Mouse (Mus musculus): ENCODE data around the gene Dntt. TPM values are rescaled to one million over a fixed set of nuclear protein-coding genes. Genes with fewer than 3 reads are reported as not detected.

Gene Dntt
- polyA plus RNA-seq, 1 experiment from 2014 or later = 0.17 TPM

DNA sequence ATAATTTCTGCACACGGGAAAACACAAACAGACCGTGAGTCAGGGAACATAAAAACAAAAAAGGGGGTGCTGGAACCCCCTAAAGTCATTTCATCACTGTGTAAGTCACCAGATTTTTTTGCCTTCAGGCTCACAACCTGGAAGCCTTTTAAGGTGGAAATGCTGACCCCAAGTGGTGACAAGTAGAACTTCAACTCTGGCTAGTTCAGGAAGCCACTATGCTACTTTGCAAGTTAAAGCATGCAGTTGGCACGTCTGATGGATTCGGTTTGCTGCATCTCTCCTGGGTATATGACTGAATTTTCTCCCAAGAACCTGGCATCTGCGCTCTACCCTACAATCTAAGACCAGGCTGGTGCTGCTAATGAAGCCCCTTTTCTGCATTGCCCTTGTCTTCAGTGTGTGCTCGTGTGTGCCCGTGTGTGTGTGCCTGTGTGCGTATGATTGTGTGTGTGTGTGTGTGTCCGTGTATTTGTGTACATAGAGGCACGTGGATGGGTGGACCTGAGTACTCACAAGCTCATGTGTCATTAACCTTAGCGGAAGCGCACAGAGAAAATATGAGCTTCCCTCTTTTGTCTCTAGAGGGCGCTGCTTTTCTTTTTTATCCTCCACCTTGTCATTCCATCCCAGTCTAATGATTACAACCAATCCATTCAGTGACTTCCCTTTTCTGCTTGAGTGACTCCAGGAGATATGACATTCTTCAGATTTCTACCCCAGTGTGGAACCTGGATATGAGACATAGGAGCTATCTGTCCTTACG is 12.9 kb upstream of the Dntt start:
- no peaks in the 10 kb centered on the region for H3K27me3 ChIP-seq (ENCODE audit: insufficient read depth, low read length)
- H3K4me1 ChIP-seq (replicated peaks; ENCODE audit: insufficient read depth, low read length) = 0 out of 2 replicates have a peak, but pooled peaks cover 2% of the 10 kb centered on the region
- ATAC-seq (replicated peaks; ENCODE audit: low FRiP score, low read depth) = peak; percentile 54; the same call in 1 of the 2 replicates
- no peak overlapping the region for H3K27ac ChIP-seq
- no peak overlapping the region for H3K9ac ChIP-seq (ENCODE audit: low read depth, low read length)
- TF ChIP-seq CTCF (IDR thresholded peaks at IDR 0.05; ENCODE audit: low read depth) = peak; percentile 75
- no peaks in the 10 kb centered on the region for H3K9me3 ChIP-seq (replicated peaks; ENCODE audit: low read length)
- no peak overlapping the region for H3K4me3 ChIP-seq (replicated peaks; ENCODE audit: low read depth, low read length)
- H3K36me3 ChIP-seq (ENCODE audit: insufficient read depth, low read length) = no peaks in the 10 kb centered on the region
- peak; percentile 84 for DNase-seq (ENCODE audit: low spot score)
- WGBS = 20% methylated on average over 14 of the region's 14 CpGs
- H3K4me2 ChIP-seq (ENCODE audit: low read length) = peak overlapping the region; percentile 44

GRCm38 (mm10) chr19:41019164-41019675 is 9.9 kb upstream of the Dntt start:
- Histone ChIP-seq H3K4me1 (replicated peaks; ENCODE audit: insufficient read depth, low read length) (0 out of 2 replicates have a peak, but pooled peaks cover 2% of the 10 kb centered on the region), H3K9me3 (replicated peaks; ENCODE audit: low read length) (no peaks in the 10 kb centered on the region), H3K27me3 (ENCODE audit: insufficient read depth, low read length) (no peaks in the 10 kb centered on the region), H3K27ac (no peak overlapping the region), H3K9ac (ENCODE audit: low read depth, low read length) (no peak overlapping the region), H3K4me2 (ENCODE audit: low read length) (no peak overlapping the region), H3K36me3 (ENCODE audit: insufficient read depth, low read length) (no peaks in the 10 kb centered on the region), H3K4me3 (replicated peaks; ENCODE audit: low read depth, low read length) (no peak overlapping the region)
- WGBS = 79% methylated on average over 5 of the region's 5 CpGs
- DNase-seq (ENCODE audit: low spot score) (no peak), ATAC-seq (replicated peaks; ENCODE audit: low FRiP score, low read depth) (no peak)
- TF ChIP-seq CTCF (IDR thresholded peaks at IDR 0.05; ENCODE audit: low read depth) = no peak

GRCm38 (mm10) chr19:41020537-41020936 is 8.5 kb upstream of the Dntt start:
- no peaks in the 10 kb centered on the region for H3K36me3 ChIP-seq (ENCODE audit: insufficient read depth, low read length)
- ATAC-seq (replicated peaks; ENCODE audit: low FRiP score, low read depth) (no peak), DNase-seq (ENCODE audit: low spot score) (no peak)
- H3K27ac ChIP-seq = no peak overlapping the region
- no peaks in the 10 kb centered on the region for H3K9me3 ChIP-seq (replicated peaks; ENCODE audit: low read length)
- WGBS = 67% methylated on average over 3 of the region's 3 CpGs
- no peaks in the 10 kb centered on the region for H3K27me3 ChIP-seq (ENCODE audit: insufficient read depth, low read length)
- 0 out of 2 replicates have a peak, but pooled peaks cover 2% of the 10 kb centered on the region for H3K4me1 ChIP-seq (replicated peaks; ENCODE audit: insufficient read depth, low read length)
- no peak overlapping the region for H3K9ac ChIP-seq (ENCODE audit: low read depth, low read length)
- H3K4me3 ChIP-seq (replicated peaks; ENCODE audit: low read depth, low read length) = no peak overlapping the region
- H3K4me2 ChIP-seq (ENCODE audit: low read length) = no peak overlapping the region
- no peak for TF ChIP-seq CTCF (IDR thresholded peaks at IDR 0.05; ENCODE audit: low read depth)

GRCm38 (mm10) chr19:41022244-41022643 is 6.8 kb upstream of the Dntt start:
- Histone ChIP-seq H3K4me1 (replicated peaks; ENCODE audit: insufficient read depth, low read length) (no peaks in the 10 kb centered on the region), H3K4me3 (replicated peaks; ENCODE audit: low read depth, low read length) (no peak overlapping the region), H3K9me3 (replicated peaks; ENCODE audit: low read length) (no peaks in the 10 kb centered on the region), H3K4me2 (ENCODE audit: low read length) (no peak overlapping the region), H3K27ac (no peak overlapping the region), H3K9ac (ENCODE audit: low read depth, low read length) (no peak overlapping the region), H3K36me3 (ENCODE audit: insufficient read depth, low read length) (no peaks in the 10 kb centered on the region), H3K27me3 (ENCODE audit: insufficient read depth, low read length) (no peaks in the 10 kb centered on the region)
- ATAC-seq (replicated peaks; ENCODE audit: low FRiP score, low read depth) (no peak), DNase-seq (ENCODE audit: low spot score) (no peak)
- WGBS = 72% methylated on average over 4 of the region's 4 CpGs
- TF ChIP-seq CTCF (IDR thresholded peaks at IDR 0.05; ENCODE audit: low read depth) = no peak

GRCm38 (mm10) chr19:41026551-41026950 is 2.5 kb upstream of the Dntt start:
- no peaks in the 10 kb centered on the region for H3K9me3 ChIP-seq (replicated peaks; ENCODE audit: low read length)
- H3K27me3 ChIP-seq (ENCODE audit: insufficient read depth, low read length) = no peaks in the 10 kb centered on the region
- WGBS = 87% methylated on average over 8 of the region's 8 CpGs
- DNase-seq (ENCODE audit: low spot score) (no peak), ATAC-seq (replicated peaks; ENCODE audit: low FRiP score, low read depth) (no peak)
- no peak overlapping the region for H3K4me2 ChIP-seq (ENCODE audit: low read length)
- no peaks in the 10 kb centered on the region for H3K36me3 ChIP-seq (ENCODE audit: insufficient read depth, low read length)
- no peak for TF ChIP-seq CTCF (IDR thresholded peaks at IDR 0.05; ENCODE audit: low read depth)
- H3K4me3 ChIP-seq (replicated peaks; ENCODE audit: low read depth, low read length) = no peak overlapping the region
- H3K27ac ChIP-seq = no peak overlapping the region
- H3K4me1 ChIP-seq (replicated peaks; ENCODE audit: insufficient read depth, low read length) = no peaks in the 10 kb centered on the region
- no peak overlapping the region for H3K9ac ChIP-seq (ENCODE audit: low read depth, low read length)

DNA sequence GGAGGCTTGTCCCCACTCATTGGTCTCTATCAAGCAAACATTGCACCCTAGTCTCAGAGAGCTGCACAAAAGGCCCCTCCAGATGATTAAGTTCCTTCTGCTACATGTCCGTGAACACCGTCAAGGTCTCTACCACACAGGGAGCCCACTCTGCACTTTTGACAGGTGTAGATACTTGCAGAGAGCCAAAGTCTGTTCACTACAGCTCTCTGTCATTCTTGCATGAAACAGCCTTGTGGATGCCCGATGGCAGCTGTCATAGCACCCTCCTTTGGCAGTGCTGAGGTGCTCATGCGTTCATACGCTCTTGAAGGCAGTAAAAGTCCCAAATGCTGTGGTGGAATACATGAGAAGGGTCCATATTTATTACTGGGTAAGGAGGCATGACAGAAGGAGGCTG is 2.1 kb upstream of the Dntt start:
- H3K4me1 ChIP-seq (replicated peaks; ENCODE audit: insufficient read depth, low read length) = no peaks in the 10 kb centered on the region
- no peak overlapping the region for H3K4me2 ChIP-seq (ENCODE audit: low read length)
- no peak for DNase-seq (ENCODE audit: low spot score)
- no peak overlapping the region for H3K9ac ChIP-seq (ENCODE audit: low read depth, low read length)
- H3K9me3 ChIP-seq (replicated peaks; ENCODE audit: low read length) = no peaks in the 10 kb centered on the region
- H3K36me3 ChIP-seq (ENCODE audit: insufficient read depth, low read length) = no peaks in the 10 kb centered on the region
- H3K27ac ChIP-seq = no peak overlapping the region
- no peaks in the 10 kb centered on the region for H3K27me3 ChIP-seq (ENCODE audit: insufficient read depth, low read length)
- TF ChIP-seq CTCF (IDR thresholded peaks at IDR 0.05; ENCODE audit: low read depth) = no peak
- no peak for ATAC-seq (replicated peaks; ENCODE audit: low FRiP score, low read depth)
- 89% methylated on average over 5 of the region's 5 CpGs for WGBS
- no peak overlapping the region for H3K4me3 ChIP-seq (replicated peaks; ENCODE audit: low read depth, low read length)
